Mouse (Mus musculus) MEL (cell line): ENCODE data around the gene Mrps23. TPM values are rescaled to one million over a fixed set of nuclear protein-coding genes. Genes with fewer than 3 reads are reported as not detected.

Experiments used
- DNase-seq: peaks from one replicate; pipeline ENCODE4 v3.0.0; 2011; ENCODE audit warnings: low read depth, low spot score
- H3K27ac ChIP-seq: 2 replicates; pipeline ENCODE4 v1.5.1; 2012; ENCODE audit warnings: low read depth, mild to moderate bottlenecking, control low read depth, low read length, moderate library complexity; ENCODE audit not compliant: control insufficient read depth
- H3K27me3 ChIP-seq, 2 experiments: fragments of 150-350 bp in 1 of 2; sonication (generic) in 1 of 2; 2 replicates each; pipeline ENCODE4 v1.6.1; 2012; ENCODE audit warnings: low read length in 2 of 2, mild to moderate bottlenecking in 2 of 2, improper control_type of control experiment in 1 of 2, moderate library complexity in 1 of 2; ENCODE audit not compliant: insufficient read depth in 2 of 2, control insufficient read depth in 1 of 2
- H3K36me3 ChIP-seq, 2 experiments: 2 replicates each; pipeline ENCODE4 v1.6.1; 2012 to 2014; ENCODE audit warnings: low read length in 2 of 2, improper control_type of control experiment in 1 of 2, inconsistent platforms in 1 of 2, mild to moderate bottlenecking in 1 of 2; ENCODE audit not compliant: insufficient read depth in 2 of 2, control insufficient read depth in 1 of 2
- H3K4me1 ChIP-seq, 2 experiments: fragments of 150-350 bp in 1 of 2; sonication (generic) in 1 of 2; 2 replicates each; pipeline ENCODE4 v1.6.1; 2012; ENCODE audit warnings: low read length in 2 of 2, improper control_type of control experiment in 1 of 2, mild to moderate bottlenecking in 1 of 2; ENCODE audit not compliant: insufficient read depth in 2 of 2, control insufficient read depth in 1 of 2
- H3K4me3 ChIP-seq, 2 experiments: fragments of 150-350 bp in 1 of 2; sonication (generic) in 1 of 2; 2 replicates each; pipeline ENCODE4 v1.5.1; 2012; ENCODE audit warnings: low read depth in 2 of 2, low read length in 2 of 2, mild to moderate bottlenecking in 2 of 2, moderate library complexity in 2 of 2, control low read depth in 1 of 2, improper control_type of control experiment in 1 of 2; ENCODE audit not compliant: control insufficient read depth in 1 of 2, insufficient read depth in 1 of 2
- H3K79me2 ChIP-seq: 2 replicates; pipeline ENCODE4 v1.6.1; 2012; ENCODE audit warnings: mild to moderate bottlenecking, low read length, moderate library complexity; ENCODE audit not compliant: control insufficient read depth, poor library complexity, insufficient read depth
- H3K9ac ChIP-seq: 2 replicates; pipeline ENCODE4 v1.6.1; 2012; ENCODE audit warnings: low read depth, mild to moderate bottlenecking, control low read depth, low read length, moderate library complexity; ENCODE audit not compliant: control insufficient read depth, poor library complexity, severe bottlenecking
- H3K9me3 ChIP-seq: fragments of 150-350 bp; sonication (generic); replicated peaks from 2 replicates; pipeline ENCODE4 v1.6.1; 2012; ENCODE audit warnings: mild to moderate bottlenecking, low read length, improper control_type of control experiment, moderate library complexity; ENCODE audit not compliant: insufficient read depth
- CHD2 ChIP-seq: IDR thresholded peaks from 2 replicates; pipeline ENCODE4 v1.6.1; 2011; ENCODE audit warnings: low read length, improper control_type of control experiment
- CTCF ChIP-seq, 3 experiments: IDR thresholded peaks in 2 of 3; conservative IDR thresholded peaks in 1 of 3; 2 replicates each; pipeline ENCODE4 v1.5.1; 2011 to 2012; ENCODE audit warnings: low read length in 3 of 3, low read depth in 2 of 3, mild to moderate bottlenecking in 2 of 3, improper control_type of control experiment in 1 of 3, inconsistent platforms in 1 of 3, mixed read lengths in 1 of 3, moderate library complexity in 1 of 3; ENCODE audit not compliant: control insufficient read depth in 1 of 3, insufficient read depth in 1 of 3, poor library complexity in 1 of 3, severe bottlenecking in 1 of 3
- ELF1 ChIP-seq: IDR thresholded peaks from 2 replicates; pipeline ENCODE4 v1.6.1; 2014; ENCODE audit warnings: low read depth, mild to moderate bottlenecking, inconsistent platforms, low read length, improper control_type of control experiment, moderate library complexity
- EP300 ChIP-seq, 2 experiments: IDR thresholded peaks; 2 replicates each; pipeline ENCODE4 v1.6.1; 2011; ENCODE audit warnings: improper control_type of control experiment in 2 of 2, low read length in 2 of 2, low read depth in 1 of 2, mild to moderate bottlenecking in 1 of 2
- GABPA ChIP-seq: IDR thresholded peaks from 2 replicates; pipeline ENCODE4 v1.6.1; 2012; ENCODE audit warnings: low read depth, mild to moderate bottlenecking, inconsistent platforms, low read length, improper control_type of control experiment, moderate library complexity
- GATA1 ChIP-seq: IDR thresholded peaks from 2 replicates; pipeline ENCODE4 v1.6.1; 2011; ENCODE audit warnings: low read depth, low read length, improper control_type of control experiment
- JUND ChIP-seq: IDR thresholded peaks from 2 replicates; pipeline ENCODE4 v1.6.1; 2011; ENCODE audit warnings: low read depth, mild to moderate bottlenecking, improper control_type of control experiment, low read length
- MAX ChIP-seq: IDR thresholded peaks from 2 replicates; pipeline ENCODE4 v1.6.1; 2011; ENCODE audit warnings: low read length, improper control_type of control experiment
- MAZ ChIP-seq: IDR thresholded peaks from 2 replicates; pipeline ENCODE4 v1.6.1; 2012; ENCODE audit warnings: low read depth, mild to moderate bottlenecking, inconsistent platforms, low read length, improper control_type of control experiment
- MXI1 ChIP-seq: IDR thresholded peaks from 2 replicates; pipeline ENCODE4 v1.6.1; 2011; ENCODE audit warnings: mild to moderate bottlenecking, low read depth, low read length, improper control_type of control experiment
- NELFE ChIP-seq: IDR thresholded peaks from 2 replicates; pipeline ENCODE4 v1.6.1; 2011; ENCODE audit warnings: low read depth, low read length, improper control_type of control experiment
- RCOR1 ChIP-seq: IDR thresholded peaks from 2 replicates; pipeline ENCODE4 v1.6.1; 2012; ENCODE audit warnings: low read depth, mild to moderate bottlenecking, inconsistent platforms, low read length, improper control_type of control experiment
- SIN3A ChIP-seq: IDR thresholded peaks from 2 replicates; pipeline ENCODE4 v1.6.1; 2012; ENCODE audit warnings: low read length, improper control_type of control experiment, inconsistent platforms
- SMC3 ChIP-seq: IDR thresholded peaks from 2 replicates; pipeline ENCODE4 v1.6.1; 2011; ENCODE audit warnings: low read depth, low read length, improper control_type of control experiment
- TAL1 ChIP-seq: IDR thresholded peaks from 2 replicates; pipeline ENCODE4 v1.6.1; 2012; ENCODE audit warnings: mild to moderate bottlenecking, inconsistent platforms, low read length, moderate library complexity, mixed read lengths
- USF1 ChIP-seq: IDR thresholded peaks from 2 replicates; pipeline ENCODE4 v1.6.1; 2014; ENCODE audit warnings: low read depth, mild to moderate bottlenecking, inconsistent platforms, low read length, improper control_type of control experiment, moderate library complexity
- polyA plus RNA-seq, 2 experiments: library from polyadenylated mRNA; stranded (reverse) in 1 of 2; unstranded in 1 of 2; fragments of >175 nt in 1 of 2; fragments of >200 nt in 1 of 2; gene quantifications; 2 replicates each; pipeline versions ENCODE4 v1.2.1 to v1.2.4; 2012; ENCODE audit warnings: low replicate concordance in 2 of 2, low read depth in 1 of 2; ENCODE audit not compliant: insufficient read length in 2 of 2, insufficient read depth in 1 of 2, missing spikeins in 1 of 2
- total RNA-seq: library from RNA; depleted of rRNA; stranded (reverse); fragments of 300-350 nt; gene quantifications from 2 replicates; pipeline ENCODE4 v1.2.3, GENCODE M21; 2012

The Mrps23 gene
- total and polyA plus RNA-seq, 3 experiments: 190 to 381 TPM; not detected in 1

- Histone ChIP-seq H3K4me3 (no peak overlapping the region), H3K79me2 (no peaks in the 10 kb centered on the region), H3K9ac (no peak overlapping the region), H3K27me3 (peaks cover 0 to 2% of the 10 kb centered on the region in 2 experiments; a peak in 2 of 4 replicates), H3K4me1 (no peaks in the 10 kb centered on the region), H3K9me3 (no peaks in the 10 kb centered on the region), H3K36me3 (peaks cover 0 to 6% of the 10 kb centered on the region in 2 experiments; a peak in 2 of 4 replicates), H3K27ac (no peak overlapping the region)
- no peak for DNase-seq
- TF ChIP-seq RCOR1 (no peak), MXI1 (no peak), GABPA (no peak), GATA1 (no peak), CTCF (IDR thresholded peaks at IDR 0.05 in 2 of 3, conservative IDR thresholded peaks at IDR 0.05 in 1 of 3; ENCODE audit: control insufficient read depth in 1 of 3, insufficient read depth in 1 of 3, low read depth in 2 of 3, low read length in 3 of 3, poor library complexity in 1 of 3, severe bottlenecking in 1 of 3) (no peak)
These were observed 9.6 kb downstream of the Mrps23 start for GRCm38 (mm10) chr11:88213757-88214156.

- Histone ChIP-seq H3K36me3 (peaks cover 0 to 2% of the 10 kb centered on the region in 2 experiments; a peak in 1 of 4 replicates), H3K4me1 (no peaks in the 10 kb centered on the region), H3K4me3 (no peak overlapping the region), H3K79me2 (no peaks in the 10 kb centered on the region), H3K9ac (no peak overlapping the region), H3K9me3 (no peaks in the 10 kb centered on the region), H3K27ac (no peak overlapping the region), H3K27me3 (peaks cover 6 to 8% of the 10 kb centered on the region in 2 experiments; a peak in 3 of 4 replicates)
- no peak for DNase-seq
- TF ChIP-seq SMC3: no peak
- TF ChIP-seq ELF1: no peak
- no peak for TF ChIP-seq USF1
- TF ChIP-seq CTCF (IDR thresholded peaks at IDR 0.05 in 2 of 3, conservative IDR thresholded peaks at IDR 0.05 in 1 of 3; ENCODE audit: control insufficient read depth in 1 of 3, insufficient read depth in 1 of 3, low read depth in 2 of 3, low read length in 3 of 3, poor library complexity in 1 of 3, severe bottlenecking in 1 of 3): no peak
- no peak for TF ChIP-seq NELFE
- TF ChIP-seq MAZ: no peak
- no peak for TF ChIP-seq SIN3A
- no peak for TF ChIP-seq CHD2
- no peak for TF ChIP-seq EP300 (IDR thresholded peaks at IDR 0.05; ENCODE audit: low read depth in 1 of 2, low read length in 2 of 2)
- TF ChIP-seq JUND: no peak
- no peak for TF ChIP-seq MAX
- no peak for TF ChIP-seq TAL1
These were observed 11.0 kb downstream of the Mrps23 start for GRCm38 (mm10) chr11:88214881-88215831.
